Mouse (Mus musculus) MEL-GATA-1-ER (cell line): ENCODE results near the gene Hirip3.

Experiments used
- DNase-seq: peaks from one replicate; pipeline ENCODE4 v3.0.0-alpha.2; 2012; ENCODE audit warnings: low read depth; ENCODE audit errors: extremely low read depth

Hirip3 gene

DNA sequence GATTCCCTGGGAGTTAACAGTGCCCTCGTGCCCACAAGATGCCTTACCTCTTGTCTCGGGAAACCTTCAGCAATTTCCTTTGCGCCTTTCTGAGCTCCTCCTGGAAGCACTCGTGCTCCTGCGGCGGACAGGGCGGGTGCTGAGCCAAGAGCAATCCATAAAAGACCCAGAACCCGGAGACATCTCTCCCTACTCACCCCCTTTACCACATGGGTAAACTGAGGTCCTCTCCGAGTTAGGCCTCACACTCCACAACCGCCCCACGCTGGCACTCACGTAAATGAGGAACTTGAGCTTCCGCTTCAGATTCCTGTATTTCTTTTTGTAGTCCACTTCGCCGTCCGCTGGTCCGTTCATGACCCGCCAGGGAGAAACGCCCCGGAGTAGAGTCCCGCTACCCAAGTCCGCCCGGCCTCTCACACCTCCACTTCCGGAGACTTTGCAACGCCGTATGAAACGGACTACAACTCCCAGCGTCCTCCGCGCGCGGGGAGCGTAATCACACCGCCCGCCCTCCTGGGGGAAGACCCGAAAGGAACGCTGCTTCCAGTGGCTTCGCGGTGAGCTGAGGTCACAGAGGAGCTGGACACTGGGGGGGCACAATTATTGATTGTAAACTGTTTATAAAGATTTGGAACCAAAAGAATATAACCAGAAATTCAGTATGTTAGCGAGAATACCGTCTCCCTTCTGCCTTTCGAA, at the start of gene Hirip3:
TSS of gene Hirip3 (plus strand) at position 544 of the 702 bp plus-strand sequence.
- peak; percentile 86 for DNase-seq

DNA sequence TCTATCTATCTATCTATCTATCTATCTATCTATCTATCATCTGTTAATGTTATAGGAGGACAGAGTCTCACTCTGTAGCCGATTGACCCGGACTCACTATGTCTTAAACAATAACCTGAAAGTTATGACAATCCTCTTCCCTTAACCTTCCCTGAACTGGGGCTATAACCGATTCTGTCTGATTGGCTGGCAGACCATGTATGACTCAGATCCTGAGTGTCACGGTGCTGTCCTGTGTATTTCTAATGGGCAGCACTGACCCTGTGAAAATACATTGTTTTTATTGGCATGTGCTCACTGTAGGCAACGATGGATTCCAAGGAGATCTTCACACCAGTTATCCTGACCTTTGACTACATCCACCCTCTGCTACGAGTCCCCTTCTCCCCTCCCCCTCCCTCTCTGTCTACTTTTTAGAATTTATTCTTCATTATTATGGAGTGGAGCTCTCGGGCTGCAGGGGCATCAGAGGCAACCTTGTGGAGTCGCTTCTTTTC, 46.0 kb upstream of the Hirip3 start:
- no peak for DNase-seq

DNA sequence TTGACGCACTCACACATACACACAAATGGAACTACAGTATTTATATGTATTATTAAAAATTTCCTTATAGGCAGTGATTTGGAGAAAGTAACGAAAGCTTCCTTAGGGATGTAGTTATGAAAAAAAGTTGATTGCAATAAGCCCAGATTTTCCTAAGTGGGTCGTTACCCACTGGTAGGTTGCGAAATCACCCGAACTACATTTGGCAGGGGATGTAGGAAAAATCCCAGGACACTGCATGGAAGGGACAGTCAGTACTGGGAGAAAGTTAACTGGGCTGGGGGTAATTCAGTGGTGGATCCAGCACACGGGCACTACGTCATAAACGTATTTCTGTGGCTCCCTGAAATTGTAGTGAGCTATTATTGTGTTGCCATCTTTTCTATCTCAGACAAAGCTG, 45.3 kb upstream of the Hirip3 start:
- DNase-seq: no peak

DNA sequence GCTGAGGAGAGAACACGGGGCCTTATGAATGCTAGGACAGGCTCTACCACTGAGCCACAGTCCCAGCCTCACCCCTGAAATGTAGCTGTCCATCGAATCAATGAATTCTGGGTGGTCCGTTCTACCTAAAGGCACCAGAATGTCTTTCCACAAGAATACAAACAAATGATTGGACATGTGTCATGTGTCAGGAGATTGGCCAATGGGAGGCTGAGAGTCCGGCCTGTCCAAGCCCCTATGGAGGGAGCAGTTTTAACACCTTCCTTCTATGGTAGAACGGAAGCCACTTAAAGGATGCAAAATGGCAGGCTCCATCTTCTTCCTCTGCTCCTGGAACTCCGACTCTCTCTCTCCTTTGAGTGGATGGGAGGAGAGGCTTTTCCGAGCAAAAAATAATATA, 44.2 kb upstream of the Hirip3 start:
- no peak for DNase-seq

DNA sequence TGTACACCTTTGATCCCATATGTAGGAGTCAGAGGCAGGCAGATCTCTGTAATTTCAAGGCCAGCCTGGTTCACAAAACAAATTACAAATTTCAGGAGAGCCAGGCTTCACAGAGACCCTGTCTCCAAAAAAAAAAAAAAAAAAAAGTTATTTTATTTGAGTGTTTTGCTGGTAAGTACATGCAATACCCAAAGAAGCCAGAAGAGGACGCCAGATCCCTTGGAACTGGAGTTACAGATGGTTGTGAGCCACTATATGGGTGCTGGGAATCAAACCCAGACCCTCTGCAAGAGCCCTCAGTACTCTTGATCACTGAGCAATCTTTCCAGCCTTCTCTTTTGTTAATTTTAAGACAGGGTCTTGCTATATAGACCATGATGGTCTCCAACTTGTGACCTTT, 43.0 kb upstream of the Hirip3 start:
- no peak for DNase-seq

DNA sequence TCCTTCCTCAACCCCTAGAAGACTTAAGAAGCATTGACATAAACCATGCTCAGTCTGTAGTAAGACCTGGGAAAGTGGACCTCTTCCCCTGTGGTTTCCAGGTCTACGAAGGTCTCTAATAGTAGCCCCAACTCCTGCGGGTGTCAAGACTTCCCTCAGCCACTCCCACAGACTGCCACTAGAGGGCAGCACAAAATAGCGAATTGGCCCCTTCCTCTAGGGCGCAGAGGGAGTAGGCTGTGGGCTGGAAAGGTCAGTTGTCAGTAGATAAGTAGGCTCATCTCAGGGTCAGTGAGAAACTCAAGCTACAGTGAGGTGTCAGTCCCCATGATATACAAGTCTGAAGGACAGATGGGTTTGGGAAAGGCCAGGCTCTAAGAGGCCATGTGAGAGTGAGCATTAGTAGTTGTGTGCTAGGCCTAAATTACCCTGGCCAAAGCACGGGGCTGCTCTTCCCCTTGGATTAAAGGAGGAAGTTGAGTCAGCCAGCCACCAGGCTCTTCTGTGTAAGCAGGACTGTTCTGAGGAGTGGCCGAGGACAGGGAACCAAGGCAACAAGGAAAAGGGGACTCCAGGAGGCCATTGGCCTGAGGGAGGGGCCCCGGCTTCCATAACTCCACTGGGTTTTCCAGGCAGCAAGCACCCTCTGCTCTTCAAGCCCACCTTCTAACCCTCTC, 39.8 kb upstream of the Hirip3 start:
- no peak for DNase-seq

DNA sequence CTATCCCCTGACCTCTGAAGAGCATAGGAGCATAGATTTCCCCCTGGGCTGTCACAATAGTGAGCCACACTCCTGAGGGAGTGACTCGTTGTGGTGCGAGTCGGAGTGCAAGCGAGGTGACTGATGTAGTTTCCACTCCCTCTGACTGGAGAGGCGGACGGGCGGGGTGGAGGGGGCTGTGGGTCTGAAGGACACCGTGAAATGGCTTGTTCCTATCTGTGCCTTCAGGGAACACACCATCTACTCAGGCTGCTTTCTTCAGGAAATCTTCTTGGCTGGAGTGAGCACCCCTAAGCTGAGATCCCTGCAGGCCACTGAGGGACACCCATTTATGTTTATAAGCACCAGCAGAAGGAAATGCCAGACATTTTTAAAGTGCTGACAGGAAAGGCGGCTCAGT, 39.0 kb upstream of the Hirip3 start:
- DNase-seq: no peak

DNA sequence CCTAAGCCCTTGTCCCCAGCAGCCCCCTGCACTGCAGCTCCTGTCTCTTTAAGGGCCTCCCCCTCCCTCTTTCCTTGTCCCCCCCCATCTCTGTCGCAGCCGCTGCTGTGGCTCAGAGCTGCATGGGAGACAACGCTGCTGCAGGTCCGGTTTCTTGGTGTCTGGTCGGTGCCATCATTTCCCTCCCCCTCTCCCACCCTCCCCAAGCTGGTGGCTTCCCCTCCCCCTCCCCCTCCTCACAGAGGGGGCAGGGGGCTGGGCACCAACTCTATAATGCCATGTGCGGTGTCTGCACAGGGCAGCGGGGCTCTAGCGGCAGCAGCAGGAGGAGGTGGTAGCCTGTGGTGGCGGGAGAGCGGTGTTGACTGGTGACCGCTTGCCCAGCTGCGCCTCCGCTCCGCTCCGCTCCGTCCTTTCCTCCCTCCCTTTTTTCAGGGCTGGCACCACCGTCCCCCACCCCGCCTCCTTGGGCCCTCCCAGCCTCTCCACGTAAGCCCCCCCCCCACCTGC, 38.5 kb upstream of the Hirip3 start:
- DNase-seq: no peak

DNA sequence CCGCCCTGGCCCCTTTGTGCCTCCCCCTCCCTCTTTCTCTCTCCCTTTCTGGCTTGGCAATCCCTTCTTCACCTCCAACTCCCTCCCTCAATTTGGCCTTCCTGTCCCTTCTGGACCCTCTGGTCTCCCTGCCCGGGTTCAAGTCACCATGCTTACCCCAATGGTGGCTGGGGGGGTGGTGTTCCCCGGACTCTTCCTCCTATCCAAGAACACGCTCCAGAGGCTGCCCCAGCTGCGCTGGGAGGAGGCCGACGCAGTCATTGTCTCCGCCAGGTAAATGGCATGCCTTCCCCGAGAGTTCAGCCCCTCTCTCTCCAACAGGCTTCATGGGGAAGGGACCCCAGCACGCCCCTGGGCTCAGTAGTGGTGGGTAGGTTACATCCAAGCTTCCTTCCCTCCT, 37.8 kb upstream of the Hirip3 start:
- no peak for DNase-seq

DNA sequence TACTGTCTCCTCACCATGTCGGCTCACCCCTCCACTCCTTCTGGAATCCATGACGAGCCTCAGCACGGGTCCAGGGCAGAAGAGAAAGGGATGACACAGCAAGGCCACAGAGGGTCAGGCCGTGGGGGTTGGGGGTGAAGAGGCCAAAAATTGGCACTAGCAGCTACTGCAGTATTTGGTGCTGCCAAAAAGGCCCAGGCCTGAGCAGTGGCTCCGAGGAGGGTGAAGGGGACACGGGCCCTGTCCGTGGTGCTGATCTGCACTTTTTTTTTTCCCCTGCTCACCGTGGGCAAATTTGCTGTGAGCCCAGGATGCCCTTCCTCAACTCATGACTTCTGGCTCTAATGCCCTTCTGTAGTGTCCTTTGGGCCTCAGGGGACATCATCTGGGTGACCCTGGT, 36.4 kb upstream of the Hirip3 start:
- no peak for DNase-seq

DNA sequence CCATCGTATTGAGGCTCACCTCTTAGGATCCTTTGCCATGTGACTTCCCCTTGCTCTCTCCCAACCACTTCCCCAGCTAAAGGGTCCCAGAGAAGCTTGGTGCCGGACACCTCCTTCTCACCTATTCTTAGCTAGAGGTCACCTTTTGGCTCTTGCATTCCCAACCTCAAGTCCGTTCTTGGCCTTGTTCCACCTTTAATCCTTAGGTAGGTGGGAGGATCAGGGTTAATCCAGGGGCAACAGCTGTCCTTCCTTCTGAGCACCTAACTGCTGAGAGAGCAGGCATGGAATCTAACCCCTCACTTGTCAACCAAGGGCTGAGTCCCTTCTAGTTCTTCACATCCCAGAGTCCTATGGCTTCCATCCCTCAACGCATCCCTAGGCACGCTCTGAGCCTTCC, 35.8 kb upstream of the Hirip3 start:
- DNase-seq: no peak

DNA sequence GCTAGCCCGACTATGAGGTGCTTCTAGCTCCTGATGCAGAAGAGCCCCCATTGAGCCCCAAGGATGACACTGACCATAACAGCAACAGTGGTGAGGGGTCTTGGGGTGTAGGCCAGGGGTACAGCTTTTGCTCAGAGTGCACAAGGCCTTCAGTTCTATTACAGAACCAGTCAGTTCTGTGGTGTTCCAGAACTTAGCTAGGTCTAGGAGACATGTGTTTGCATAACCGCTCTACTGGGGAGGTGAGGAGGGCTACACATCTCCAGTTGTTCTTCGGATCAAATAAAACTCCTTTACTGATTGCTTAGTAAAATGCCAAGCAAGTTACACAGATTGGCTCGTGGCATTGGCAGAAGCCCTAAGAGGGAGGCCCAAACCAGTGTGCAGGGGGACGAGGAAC, 30.2 kb upstream of the Hirip3 start, which contains the start of gene 4930451I11Rik:
TSS of gene 4930451I11Rik (minus strand) at position 101 of the 400 bp plus-strand sequence.
- DNase-seq: no peak

DNA sequence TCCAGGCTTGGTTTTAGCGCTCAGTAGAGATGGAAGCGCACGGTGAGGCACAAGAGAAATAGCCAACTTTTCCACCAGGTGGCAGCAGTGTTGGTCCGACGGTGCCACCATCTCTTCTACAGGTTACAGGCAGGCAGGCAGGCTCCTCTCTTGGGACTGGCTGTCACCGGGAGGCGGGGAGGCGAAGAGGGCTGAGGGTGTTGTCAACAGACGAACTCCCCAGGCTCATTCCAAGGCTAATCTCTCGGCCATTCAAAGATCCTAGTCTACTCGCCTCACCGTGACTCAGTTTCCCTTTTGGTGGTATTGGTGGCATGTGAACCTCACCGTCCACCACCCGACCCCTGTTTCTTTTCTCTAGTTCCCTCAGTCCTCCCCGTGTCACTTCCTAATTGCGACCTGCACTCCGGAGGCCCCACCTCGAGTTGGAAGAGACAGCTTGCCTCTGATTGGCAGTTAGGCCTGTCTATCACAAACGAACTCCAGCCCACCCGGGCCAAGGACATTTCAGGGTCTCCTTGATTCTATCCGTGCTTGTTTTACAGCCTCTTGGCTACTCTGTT, 29.7 kb upstream of the Hirip3 start:
- peak; percentile 91 for DNase-seq

DNA sequence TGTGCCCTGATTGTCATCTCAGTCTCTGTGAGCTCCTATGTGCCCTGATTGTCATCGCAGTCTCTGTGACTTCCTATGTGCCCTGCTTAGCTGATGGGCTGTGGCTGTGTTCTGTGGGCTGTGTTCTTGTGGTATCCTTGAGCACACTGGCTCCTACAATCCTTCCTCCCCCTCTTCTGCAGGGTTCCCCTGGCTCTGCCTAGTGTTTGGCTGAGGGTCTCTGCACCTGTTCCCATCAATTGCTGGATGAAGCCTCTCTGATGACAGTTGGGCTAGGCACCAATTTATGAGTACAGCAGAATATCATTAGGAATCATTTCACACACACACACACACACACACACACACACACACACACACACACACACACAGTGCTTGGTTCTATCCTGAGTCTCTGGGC, 28.5 kb upstream of the Hirip3 start:
- DNase-seq: no peak

DNA sequence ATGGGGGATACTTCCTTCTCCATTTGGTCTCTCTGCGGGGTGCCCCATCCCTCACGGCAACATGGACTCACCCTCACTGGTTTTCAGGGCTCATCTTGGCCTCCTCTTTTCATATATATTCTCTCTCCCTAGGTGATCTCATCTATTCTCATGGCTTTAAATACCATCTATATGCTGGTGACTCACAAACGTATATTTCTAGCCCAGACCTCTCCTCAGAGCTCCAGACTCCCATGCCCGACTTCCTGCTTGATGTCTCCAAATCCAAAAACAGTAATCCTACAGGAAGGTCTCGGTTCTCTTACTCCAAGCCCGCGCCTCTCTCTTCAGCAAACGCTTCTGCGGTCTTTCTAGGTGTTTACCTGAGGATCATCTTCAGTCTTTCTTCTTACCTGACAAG, 18.5 kb upstream of the Hirip3 start:
- DNase-seq: no peak

DNA sequence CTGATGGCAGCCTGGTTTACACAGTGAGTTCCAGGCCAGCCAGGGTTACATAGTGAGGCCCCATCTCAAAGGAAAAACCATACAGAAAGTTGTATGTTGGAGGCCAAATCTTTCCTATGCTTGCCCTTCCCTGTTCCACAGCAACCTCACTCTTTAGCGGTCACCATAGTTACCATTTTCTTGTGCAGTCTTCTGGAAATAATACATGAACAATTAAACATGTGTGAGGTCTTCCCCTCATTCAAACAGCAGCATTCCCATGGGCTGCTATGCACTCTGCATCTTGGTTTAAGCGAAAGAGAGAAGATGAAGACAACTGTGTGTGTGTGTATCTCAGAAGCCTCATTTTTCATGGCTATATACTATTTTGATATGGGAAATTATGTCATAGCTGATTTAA, 16.3 kb upstream of the Hirip3 start:
- DNase-seq: no peak

DNA sequence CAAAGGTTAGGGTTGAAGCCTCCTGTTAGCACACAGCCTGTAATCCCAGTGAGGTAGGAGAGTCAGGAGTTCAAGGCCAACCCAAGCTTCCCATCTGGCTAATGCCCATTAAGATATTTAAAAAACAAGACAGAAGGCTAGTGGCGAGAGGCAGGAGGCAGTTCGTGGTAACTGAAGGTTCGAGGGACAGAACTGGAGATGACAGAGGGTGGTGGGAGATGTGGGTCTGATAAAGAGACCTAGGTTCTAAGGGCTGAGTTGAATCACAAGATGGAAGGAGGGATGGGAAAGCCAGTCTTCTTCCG, 14.7 kb upstream of the Hirip3 start, which contains the start of gene Doc2a:
TSS of gene Doc2a (plus strand) at position 301 of the 305 bp plus-strand sequence.
- no peak for DNase-seq

DNA sequence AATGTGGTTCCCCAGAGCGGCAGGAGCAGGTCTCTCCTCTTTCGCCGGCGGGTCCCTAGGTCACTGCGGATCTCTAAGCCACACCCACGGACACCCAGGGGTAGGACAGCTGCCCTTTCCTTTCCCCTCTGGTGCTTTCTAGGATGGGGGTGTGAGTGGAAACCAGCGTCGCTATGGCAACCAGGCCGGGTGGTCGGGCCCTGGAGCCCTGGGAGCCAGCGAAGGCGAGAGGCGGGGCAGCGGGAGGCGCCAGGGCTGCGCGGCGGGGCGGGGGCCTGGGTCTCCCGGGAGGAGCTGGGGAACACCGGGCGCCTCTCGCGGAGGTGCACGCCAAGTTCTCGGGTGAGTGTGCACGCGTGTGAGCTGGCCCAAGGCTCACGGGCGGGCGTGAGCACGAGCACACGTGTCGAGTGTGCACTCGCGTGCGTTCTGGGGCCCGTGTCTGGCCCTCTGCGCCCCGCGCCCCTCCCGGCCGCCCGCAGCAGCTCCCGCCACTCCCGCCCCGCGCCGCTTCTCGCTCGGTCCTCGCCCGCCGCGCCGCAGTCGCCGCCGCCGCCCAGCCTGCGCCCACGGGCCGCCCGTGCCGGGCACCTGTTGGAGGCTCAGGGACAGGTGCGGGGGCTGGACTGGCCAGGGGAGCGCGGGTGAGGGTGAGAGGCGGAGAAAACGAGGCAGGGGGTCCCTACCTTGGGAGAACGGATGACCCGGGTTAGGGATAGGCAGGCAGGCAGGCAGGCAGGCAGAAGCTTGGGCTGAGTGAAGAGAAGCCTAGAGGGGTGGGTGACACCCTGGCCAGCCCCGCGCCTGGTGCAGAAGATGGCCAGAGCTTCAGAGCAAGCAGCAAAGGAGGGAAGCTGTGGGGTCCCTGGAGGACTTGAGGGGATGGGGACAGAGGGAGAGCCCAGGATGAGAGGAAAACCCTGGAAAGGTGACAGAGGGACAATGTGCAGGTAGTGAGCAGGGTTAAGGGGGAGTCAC, 14.1 kb upstream of the Hirip3 start:
- no peak for DNase-seq

DNA sequence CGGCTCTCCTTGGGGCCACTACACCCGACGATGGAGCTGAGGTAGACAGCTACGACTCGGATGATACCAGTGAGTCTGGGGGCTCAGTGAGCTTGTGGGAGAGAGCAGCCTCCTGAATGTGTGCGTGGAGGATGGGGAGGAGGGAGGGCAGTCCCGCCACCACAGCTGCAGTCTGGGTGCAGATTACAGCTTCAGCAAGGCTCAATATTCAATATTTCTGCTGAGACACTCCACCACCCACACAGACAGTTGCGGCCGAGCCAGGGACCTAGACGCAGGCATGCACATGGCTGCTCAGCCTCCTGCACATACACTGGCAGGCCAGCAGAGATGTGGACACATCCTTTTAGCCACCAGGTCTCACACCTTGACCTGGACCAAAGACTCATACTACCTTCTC, 13.0 kb upstream of the Hirip3 start:
- DNase-seq: no peak

DNA sequence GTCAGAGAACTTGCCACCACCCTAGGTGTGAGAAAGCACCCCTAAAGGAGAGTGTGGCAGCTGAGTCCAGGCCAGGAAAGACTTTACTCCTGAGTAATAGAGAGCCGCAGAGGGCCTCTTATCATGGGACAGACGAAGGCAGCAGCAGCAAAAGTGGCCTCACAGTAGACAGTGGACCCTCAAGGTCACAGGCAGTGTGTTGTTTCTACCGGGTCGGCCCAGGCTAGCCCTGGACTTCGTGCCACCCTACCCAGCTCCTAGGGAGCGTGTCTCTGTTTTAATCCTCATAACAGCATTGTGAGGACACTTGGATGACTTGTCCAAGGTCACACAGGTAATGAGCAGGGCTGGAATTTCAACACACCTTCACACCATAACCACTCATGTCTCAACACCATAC, 11.6 kb upstream of the Hirip3 start:
- DNase-seq: no peak

DNA sequence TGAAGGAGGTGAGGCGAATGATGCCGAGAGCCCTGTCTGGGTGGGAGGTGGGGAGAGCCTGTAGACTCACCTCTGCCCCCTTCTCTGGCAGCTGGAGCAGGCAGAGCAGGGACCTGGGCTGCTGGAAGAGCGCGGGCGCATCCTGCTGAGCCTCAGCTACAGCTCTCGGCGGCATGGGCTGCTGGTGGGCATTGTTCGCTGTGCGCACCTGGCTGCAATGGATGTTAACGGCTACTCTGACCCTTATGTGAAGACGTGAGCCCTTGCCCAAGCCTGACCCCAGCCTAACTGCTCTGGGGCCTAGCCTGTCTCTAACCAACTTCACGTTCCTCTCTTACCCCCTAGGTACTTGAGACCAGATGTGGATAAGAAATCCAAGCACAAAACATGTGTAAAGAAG, 10.6 kb upstream of the Hirip3 start:
- DNase-seq: no peak
